Mouse (Mus musculus) intestine, embryonic 15.5 days (tissue): Measurements from ENCODE around the gene Ace. TPM values are rescaled to one million over a fixed set of nuclear protein-coding genes. Genes with fewer than 3 reads are reported as not detected.

Experiments
- ATAC-seq: fragments of 200-750 bp; cut with Nextera tagmentation; 2 replicates; pipeline ENCODE4 v1.8.0; 2017; ENCODE audit warnings: moderate TSS enrichment, moderate library complexity
- H3K27ac ChIP-seq: fragments of 300-500 bp; sonication (generic); 2 replicates; pipeline ENCODE4 v1.5.1; 2015; ENCODE audit warnings: mild to moderate bottlenecking, inconsistent platforms
- H3K27me3 ChIP-seq: fragments of 300-500 bp; sonication (generic); replicated peaks from 2 replicates; pipeline ENCODE4 v1.6.1; 2015; ENCODE audit warnings: inconsistent platforms
- H3K36me3 ChIP-seq: fragments of 300-500 bp; sonication (generic); 2 replicates; pipeline ENCODE4 v1.6.1; 2015; ENCODE audit warnings: inconsistent platforms
- H3K4me1 ChIP-seq: fragments of 300-500 bp; sonication (generic); replicated peaks from 2 replicates; pipeline ENCODE4 v1.6.1; 2015; ENCODE audit warnings: inconsistent platforms
- H3K4me2 ChIP-seq: fragments of 300-500 bp; sonication (generic); replicated peaks from 2 replicates; pipeline ENCODE4 v1.6.1; 2015; ENCODE audit warnings: mild to moderate bottlenecking, inconsistent platforms
- H3K4me3 ChIP-seq: fragments of 300-500 bp; sonication (generic); replicated peaks from 2 replicates; pipeline ENCODE4 v1.5.1; 2015; ENCODE audit warnings: inconsistent platforms
- H3K9ac ChIP-seq: fragments of 300-500 bp; sonication (generic); 2 replicates; pipeline ENCODE4 v1.6.1; 2015; ENCODE audit warnings: inconsistent platforms
- H3K9me3 ChIP-seq: fragments of 300-500 bp; sonication (generic); 2 replicates; pipeline ENCODE4 v1.6.1; 2016; ENCODE audit warnings: inconsistent platforms
- WGBS: fragments of 180-500 bp; shearing (Covaris S2); methylation state at CpG from one replicate; pipeline ENCODE4 v1.1.7; 2015; 5-methylcytosine and 5-hydroxymethylcytosine counted together
- polyA plus RNA-seq: library from polyadenylated mRNA; unstranded; fragments of >200 nt; fragmentation: Nextera tagmentation; extraction: Ambion mirVana; gene quantifications from 2 replicates; pipeline ENCODE4 v1.2.1, GENCODE M21; 2015

Gene Ace
- polyA plus RNA-seq, 1 experiment from 2014 or later, result 6.9 TPM

DNA sequence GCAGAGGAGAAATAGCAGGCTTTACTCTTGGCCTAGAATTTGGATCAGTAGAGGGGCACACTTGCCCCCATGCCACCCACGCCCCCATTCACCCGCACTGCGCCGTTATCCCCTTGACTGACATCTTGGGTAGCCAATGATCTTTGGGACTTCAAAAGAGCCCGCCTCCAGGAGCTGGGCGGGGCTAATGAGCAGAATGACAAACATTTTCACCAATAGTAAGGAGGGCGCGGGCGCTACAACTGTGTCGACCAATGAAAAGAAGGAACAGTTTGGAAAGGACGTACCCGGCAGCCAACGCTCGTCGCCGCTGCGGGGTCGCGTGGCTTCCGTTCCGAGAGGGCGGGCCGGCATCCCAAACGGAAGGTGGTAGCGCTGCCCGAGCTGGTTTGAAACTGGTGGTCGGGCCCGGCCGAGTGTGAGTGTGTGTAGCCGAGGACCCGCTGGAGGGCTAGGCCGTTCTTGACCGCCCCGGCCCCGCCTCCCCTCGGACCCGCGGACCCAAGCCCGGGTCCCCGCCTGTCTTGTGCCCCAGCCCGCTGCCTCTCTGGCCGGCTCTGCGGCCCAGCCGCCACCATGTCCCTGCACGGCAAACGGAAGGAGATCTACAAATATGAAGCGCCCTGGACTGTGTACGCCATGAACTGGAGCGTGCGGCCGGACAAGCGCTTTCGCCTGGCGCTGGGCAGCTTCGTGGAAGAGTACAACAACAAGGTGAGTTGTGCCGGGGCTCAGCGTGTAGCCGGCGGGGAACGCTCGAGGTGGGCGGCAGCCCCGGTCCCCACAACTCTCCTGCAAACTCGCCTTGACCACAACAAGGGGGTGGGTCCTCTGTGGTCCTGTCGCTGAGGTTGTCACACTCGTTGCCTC, 69.0 kb downstream of the Ace start, which contains the start of gene Dcaf7:
Gene Dcaf7 (plus strand): TSS at position 325 of the 870 bp plus-strand sequence.
- peak within 1 kb of the TSS; percentile 99 for H3K4me3 ChIP-seq
- H3K4me1 ChIP-seq, result peaks cover 7% of the 10 kb centered on the region; the same call in 1 of the 2 replicates
- peak within 1 kb of the TSS; percentile 92 for H3K27ac ChIP-seq
- H3K27me3 ChIP-seq, result no peaks in the 10 kb centered on the region
- peak; percentile 99 for ATAC-seq
- H3K36me3 ChIP-seq, result no peaks in the 10 kb centered on the region
- under 1% methylated on average over 66 of the region's 66 CpGs for WGBS
- H3K4me2 ChIP-seq, result peak within 1 kb of the TSS; percentile 80
- no peaks in the 10 kb centered on the region for H3K9me3 ChIP-seq
- peak within 1 kb of the TSS; percentile 98 for H3K9ac ChIP-seq

DNA sequence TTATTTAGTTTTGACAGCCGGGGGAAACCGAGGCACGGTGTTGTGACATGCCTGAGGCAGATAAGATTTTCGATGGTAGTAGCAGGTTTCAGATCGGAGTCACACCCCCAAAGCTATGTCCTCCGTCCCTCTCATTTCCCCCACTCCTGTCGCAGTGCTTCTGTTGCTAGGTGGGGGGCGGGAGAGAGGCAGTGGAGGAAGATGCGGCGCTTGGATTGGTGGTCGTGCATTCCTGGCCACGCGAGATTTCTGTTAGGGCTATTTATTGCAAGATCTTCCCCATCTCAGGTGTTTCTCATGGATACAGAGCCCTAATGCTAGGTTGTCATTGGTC, 69.6 kb downstream of the Ace start:
- peak overlapping the region; percentile 98 for H3K9ac ChIP-seq
- no peaks in the 10 kb centered on the region for H3K36me3 ChIP-seq
- H3K27ac ChIP-seq, result peak overlapping the region; percentile 92
- no peaks in the 10 kb centered on the region for H3K27me3 ChIP-seq
- H3K4me2 ChIP-seq, result peak overlapping the region; percentile 71
- whole genome bisulfite sequencing, result under 1% methylated on average over 13 of the region's 13 CpGs
- no peaks in the 10 kb centered on the region for H3K9me3 ChIP-seq
- ATAC-seq, result no peak
- peak overlapping the region; percentile 99 for H3K4me3 ChIP-seq
- peaks cover 7% of the 10 kb centered on the region; the same call in 1 of the 2 replicates for H3K4me1 ChIP-seq

Other genes starting within 250 kb of the Ace start
- gene Cyb561, start 14.6 kb upstream of the Ace start, polyA plus RNA-seq, result 44.0 and 45.5 TPM in 2 replicates
- gene Ace3, start 26.7 kb downstream of the Ace start, polyA plus RNA-seq, result not detected in 2 replicates
- 2.2 and 2.5 TPM in 2 replicates for gene Kcnh6, start 40.2 kb downstream of the Ace start, polyA plus RNA-seq
- gene Dcaf7, start 68.9 kb downstream of the Ace start, polyA plus RNA-seq, result 51.6 and 52.3 TPM in 2 replicates
- 12.0 and 14.0 TPM in 2 replicates for gene Taco1, start 98.1 kb downstream of the Ace start, polyA plus RNA-seq
- 14.2 and 18.0 TPM in 2 replicates for gene Map3k3, start 116.7 kb downstream of the Ace start, polyA plus RNA-seq
- gene Gm10840, start 192.9 kb downstream of the Ace start, polyA plus RNA-seq, result not detected in 2 replicates
- gene Limd2, start 192.9 kb downstream of the Ace start, polyA plus RNA-seq, result 94.0 and 108 TPM in 2 replicates
- gene Strada, start 234.2 kb downstream of the Ace start, polyA plus RNA-seq, result 14.0 and 14.9 TPM in 2 replicates
- 88.6 and 91.5 TPM in 2 replicates for gene Ccdc47, start 248.4 kb downstream of the Ace start, polyA plus RNA-seq
- gene Ddx42, start 249.0 kb downstream of the Ace start, polyA plus RNA-seq, result 58.1 and 62.9 TPM in 2 replicates